Mouse (Mus musculus): Measurements from ENCODE around the gene Tmem104. TPM values are rescaled to one million over a fixed set of nuclear protein-coding genes. Genes with fewer than 3 reads are reported as not detected.
A peak's percentile ranks its signal among the peaks of the same experiment; 100 is the strongest.

The Tmem104 gene
- polyA plus RNA-seq, 1 experiment from 2014 or later = 9.6 TPM

DNA sequence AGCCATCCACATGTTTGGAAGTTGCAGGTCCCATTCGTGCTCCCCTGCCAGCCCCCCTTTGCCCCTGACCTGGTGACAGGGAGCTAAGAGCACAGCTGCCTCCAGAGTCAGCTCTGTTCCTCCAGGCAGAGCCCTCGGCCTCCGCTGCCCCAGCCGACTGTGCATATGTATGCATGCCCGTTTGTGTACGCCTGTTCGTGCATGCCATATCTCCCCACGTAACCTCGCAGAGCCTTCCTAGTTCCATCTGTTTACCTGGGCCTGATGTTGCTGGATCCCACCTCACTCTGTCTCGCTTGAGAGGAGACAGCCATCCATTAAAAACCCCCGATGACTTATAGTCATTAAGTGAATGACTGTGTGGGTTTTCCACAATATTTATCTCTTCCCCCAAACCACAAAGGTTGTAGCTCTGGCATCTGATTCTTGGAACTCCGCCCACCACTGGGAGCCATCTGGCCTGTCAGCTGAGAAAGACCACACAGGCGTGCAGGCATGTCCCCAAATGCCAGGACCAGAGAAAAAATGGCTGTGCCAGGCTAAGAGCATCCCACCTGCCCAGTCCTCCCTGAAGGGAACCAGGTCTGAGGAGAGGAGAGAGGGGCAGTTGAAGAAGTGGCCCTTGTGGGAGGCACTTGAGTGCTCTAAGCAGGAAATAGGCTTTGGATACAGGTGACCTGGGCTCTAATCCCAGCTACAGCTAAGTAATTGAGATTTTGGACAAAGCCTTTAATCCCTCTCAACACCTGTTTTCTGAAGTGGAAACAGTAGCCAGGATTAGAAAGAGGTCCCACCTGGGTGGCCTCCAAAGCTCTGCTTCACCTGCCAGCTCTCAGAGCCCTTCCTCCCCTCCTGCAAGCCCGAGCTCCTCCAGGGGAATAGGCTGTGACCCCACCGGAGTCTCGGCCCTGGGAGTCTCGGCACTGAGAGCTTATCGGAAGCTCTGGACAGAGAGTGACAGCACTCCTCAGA, 30.4 kb downstream of the Tmem104 start:
- DNase-seq (ENCODE audit: low spot score) = no peak
- peaks cover 74% of the 10 kb centered on the region for H3K4me1 ChIP-seq

DNA sequence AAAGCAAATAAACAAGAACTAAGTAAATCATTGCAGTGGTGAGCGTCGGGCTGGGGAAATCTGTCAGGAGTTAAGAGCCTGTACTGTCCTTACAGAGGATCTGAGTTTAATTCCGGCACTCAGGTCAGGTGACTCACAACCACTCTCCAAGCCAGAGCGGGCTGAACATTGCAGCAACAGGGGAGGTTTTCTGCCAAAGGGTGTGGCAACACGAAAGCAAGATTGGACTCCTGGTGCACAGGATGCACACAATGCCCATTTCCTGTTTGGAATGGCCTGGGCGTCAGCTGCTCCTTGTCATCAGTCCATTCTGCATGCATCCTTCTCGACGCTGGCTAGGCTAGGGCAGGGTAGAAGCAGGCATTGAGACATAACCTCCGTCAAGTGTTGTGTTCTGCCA, 32.0 kb downstream of the Tmem104 start:
- Histone ChIP-seq H3K4me1 (peaks cover 82% of the 10 kb centered on the region), H3K27me3 (ENCODE audit: insufficient read depth, poor library complexity, severe bottlenecking) (0 out of 2 replicates have a peak, but pooled peaks cover 8% of the 10 kb centered on the region), H3K36me3 (no peaks in the 10 kb centered on the region), H3K4me3 (no peak overlapping the region), H3K27ac (peak overlapping the region; percentile 19; the same call in 1 of the 2 replicates), H3K9me3 (no peaks in the 10 kb centered on the region)
- WGBS = 43% methylated on average over 9 of the region's 9 CpGs
- DNase-seq (ENCODE audit: low spot score) = no peak

More for the DNA sequence above, 30.4 kb downstream of the Tmem104 start:
- Histone ChIP-seq H3K4me3 (no peak overlapping the region), H3K27ac (0 out of 2 replicates have a peak overlapping the region, but pooled peaks have one; percentile 17), H3K27me3 (ENCODE audit: insufficient read depth, poor library complexity, severe bottlenecking) (peaks cover 13% of the 10 kb centered on the region), H3K9me3 (no peaks in the 10 kb centered on the region), H3K36me3 (no peaks in the 10 kb centered on the region)
- WGBS = 56% methylated on average over 18 of the region's 18 CpGs

DNA sequence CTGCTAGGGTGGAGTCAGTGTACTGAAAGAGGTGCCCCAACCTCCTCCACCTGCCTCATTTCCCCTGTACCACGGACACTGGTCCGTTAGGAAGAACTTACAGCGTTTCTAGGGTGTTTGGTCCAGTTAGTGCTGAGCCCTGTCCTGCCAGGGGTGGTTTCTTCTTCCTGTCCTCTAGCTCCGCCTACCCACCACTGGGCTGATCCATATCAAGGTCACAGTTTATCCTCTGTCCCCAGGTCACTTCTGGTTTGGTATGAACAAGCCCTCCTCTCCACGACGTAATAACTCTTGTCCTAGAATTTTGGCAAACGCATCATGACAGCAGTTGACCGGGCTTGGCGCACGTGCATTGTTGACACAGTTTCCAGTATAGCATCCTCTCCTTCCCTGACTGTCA, 32.4 kb downstream of the Tmem104 start:
- no peak overlapping the region for H3K4me3 ChIP-seq
- peaks cover 82% of the 10 kb centered on the region for H3K4me1 ChIP-seq
- 0 out of 2 replicates have a peak, but pooled peaks cover 8% of the 10 kb centered on the region for H3K27me3 ChIP-seq (ENCODE audit: insufficient read depth, poor library complexity, severe bottlenecking)
- no peaks in the 10 kb centered on the region for H3K36me3 ChIP-seq
- no peaks in the 10 kb centered on the region for H3K9me3 ChIP-seq
- peak overlapping the region; percentile 19; the same call in 1 of the 2 replicates for H3K27ac ChIP-seq
- no peak for DNase-seq (ENCODE audit: low spot score)
- WGBS = 88% methylated on average over 10 of the region's 10 CpGs

DNA sequence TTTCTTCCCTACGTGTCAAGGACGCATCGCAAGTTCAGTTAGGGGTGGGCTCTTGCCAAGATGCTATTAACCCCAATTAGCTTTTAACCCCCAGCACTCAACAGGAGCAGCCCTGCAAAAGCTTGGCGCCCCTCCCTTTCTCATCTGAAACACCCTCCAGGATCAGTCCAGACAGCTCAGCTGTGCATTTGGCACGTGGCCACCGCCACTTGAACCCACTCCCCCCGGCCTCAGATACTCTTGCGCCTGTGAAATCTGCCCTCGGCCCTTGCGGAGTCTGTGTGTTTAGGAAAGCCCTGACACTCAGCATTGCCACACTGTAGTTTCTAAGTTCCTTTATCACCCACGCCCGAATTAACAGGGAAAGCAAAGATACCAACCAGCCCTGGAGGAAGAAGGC, 34.8 kb downstream of the Tmem104 start:
- Histone ChIP-seq H3K27me3 (ENCODE audit: insufficient read depth, poor library complexity, severe bottlenecking) (0 out of 2 replicates have a peak, but pooled peaks cover 6% of the 10 kb centered on the region), H3K36me3 (no peaks in the 10 kb centered on the region), H3K27ac (peak overlapping the region; percentile 82), H3K9me3 (no peaks in the 10 kb centered on the region), H3K4me3 (peak overlapping the region; percentile 24; the same call in 1 of the 2 replicates), H3K4me1 (peaks cover 92% of the 10 kb centered on the region)
- DNase-seq (ENCODE audit: low spot score) = no peak
- 17% methylated on average over 12 of the region's 12 CpGs for WGBS

DNA sequence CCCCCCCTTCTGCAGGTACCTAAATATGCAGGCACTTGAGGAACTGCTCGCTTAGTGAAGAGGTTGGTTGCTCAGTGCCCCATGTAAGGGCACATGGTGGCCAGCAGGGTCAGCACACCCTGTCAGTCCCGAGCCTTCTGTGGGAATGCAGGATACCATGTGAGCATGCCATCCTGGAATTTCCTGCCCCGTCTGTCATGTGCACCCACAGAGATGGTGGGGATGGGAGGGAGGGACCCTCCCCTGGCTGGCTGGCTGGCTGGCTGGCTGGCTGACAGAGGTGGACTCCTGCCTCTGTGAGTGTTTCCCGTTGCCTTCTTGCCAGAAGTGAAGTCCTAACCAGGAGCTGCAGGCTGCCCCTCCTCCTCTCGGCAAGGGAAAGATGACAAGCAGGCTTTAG, 35.3 kb downstream of the Tmem104 start:
- peaks cover 92% of the 10 kb centered on the region for H3K4me1 ChIP-seq
- H3K4me3 ChIP-seq = peak overlapping the region; percentile 24; the same call in 1 of the 2 replicates
- no peaks in the 10 kb centered on the region for H3K9me3 ChIP-seq
- peak; percentile 81 for DNase-seq (ENCODE audit: low spot score)
- 0 out of 2 replicates have a peak, but pooled peaks cover 5% of the 10 kb centered on the region for H3K27me3 ChIP-seq (ENCODE audit: insufficient read depth, poor library complexity, severe bottlenecking)
- no peaks in the 10 kb centered on the region for H3K36me3 ChIP-seq
- H3K27ac ChIP-seq = peak overlapping the region; percentile 82
- WGBS = 8% methylated on average over 5 of the region's 5 CpGs

DNA sequence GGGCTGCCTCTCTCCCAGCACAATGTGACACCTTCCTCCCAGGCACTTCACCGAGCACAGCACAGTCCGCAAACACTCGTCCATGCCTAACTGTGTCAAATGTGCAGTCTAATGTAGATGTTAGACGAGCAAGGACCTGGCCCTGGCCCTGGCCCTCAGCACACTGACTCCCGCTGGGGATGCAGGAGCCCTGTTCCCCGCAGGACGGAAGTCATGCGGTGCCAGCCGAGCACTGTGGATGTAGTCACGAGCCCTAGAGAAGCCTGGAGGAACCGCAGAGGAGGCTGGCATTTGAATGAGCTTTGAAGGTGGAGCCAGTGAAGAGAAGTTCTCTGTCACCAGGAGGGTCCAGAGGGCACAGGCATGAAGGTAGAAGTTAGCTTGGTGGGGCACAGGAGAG, 36.2 kb downstream of the Tmem104 start:
- peak overlapping the region; percentile 23; the same call in 1 of the 2 replicates for H3K4me3 ChIP-seq
- peak overlapping the region; percentile 82 for H3K27ac ChIP-seq
- H3K27me3 ChIP-seq (ENCODE audit: insufficient read depth, poor library complexity, severe bottlenecking) = peaks cover 5% of the 10 kb centered on the region; the same call in 1 of the 2 replicates
- H3K36me3 ChIP-seq = no peaks in the 10 kb centered on the region
- no peaks in the 10 kb centered on the region for H3K9me3 ChIP-seq
- peaks cover 92% of the 10 kb centered on the region for H3K4me1 ChIP-seq
- WGBS = 50% methylated on average over 11 of the region's 11 CpGs
- DNase-seq (ENCODE audit: low spot score) = no peak

DNA sequence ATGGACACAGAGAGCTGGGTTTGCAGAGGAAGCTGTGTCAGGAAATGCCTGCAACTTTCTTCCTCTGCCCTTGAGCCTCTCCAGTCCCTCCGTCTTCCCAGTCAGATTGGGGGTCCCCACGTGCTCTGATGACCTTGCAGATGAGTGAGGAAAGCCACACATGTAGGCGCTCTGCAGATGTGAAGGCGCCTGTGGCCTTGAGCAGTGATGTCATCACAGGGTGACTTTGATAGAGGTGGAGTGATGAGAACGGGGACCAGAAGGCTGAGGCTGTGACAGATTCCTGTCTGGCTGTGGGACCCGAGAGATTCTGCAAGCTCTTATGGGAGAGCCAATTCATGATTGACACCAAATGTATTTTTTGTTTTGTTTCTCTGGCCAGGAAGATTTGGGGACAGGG, 36.6 kb downstream of the Tmem104 start:
- no peak for DNase-seq (ENCODE audit: low spot score)
- Histone ChIP-seq H3K27ac (peak overlapping the region; percentile 82), H3K27me3 (ENCODE audit: insufficient read depth, poor library complexity, severe bottlenecking) (peaks cover 5% of the 10 kb centered on the region; the same call in 1 of the 2 replicates), H3K4me3 (peak overlapping the region; percentile 23; the same call in 1 of the 2 replicates), H3K4me1 (peaks cover 92% of the 10 kb centered on the region), H3K36me3 (no peaks in the 10 kb centered on the region), H3K9me3 (no peaks in the 10 kb centered on the region)
- 21% methylated on average over 6 of the region's 6 CpGs for WGBS

DNA sequence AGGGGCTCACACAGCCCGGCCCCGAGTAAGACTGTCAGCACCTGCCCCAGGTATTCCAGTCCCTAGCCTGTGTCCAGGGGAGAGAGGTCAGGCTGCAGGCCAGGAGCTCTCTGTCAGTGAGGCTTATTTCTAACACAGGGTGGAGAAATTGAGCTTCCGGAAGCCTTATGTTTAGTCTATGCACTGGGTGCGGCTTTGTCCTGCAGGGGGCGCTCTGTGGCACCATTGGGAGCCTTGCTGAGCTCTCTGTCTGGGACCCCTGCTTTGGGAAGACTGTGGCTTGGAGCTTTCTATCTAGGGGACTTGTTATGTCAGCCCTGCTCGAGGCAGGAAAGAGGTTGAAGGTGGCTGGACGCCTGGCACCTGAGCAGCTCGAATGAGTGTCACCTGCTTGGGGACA, 37.6 kb downstream of the Tmem104 start:
- no peaks in the 10 kb centered on the region for H3K36me3 ChIP-seq
- no peaks in the 10 kb centered on the region for H3K9me3 ChIP-seq
- peaks cover 11% of the 10 kb centered on the region for H3K27me3 ChIP-seq (ENCODE audit: insufficient read depth, poor library complexity, severe bottlenecking)
- peak; percentile 83 for DNase-seq (ENCODE audit: low spot score)
- peak overlapping the region; percentile 82; the same call in 1 of the 2 replicates for H3K27ac ChIP-seq
- WGBS = 33% methylated on average over 8 of the region's 8 CpGs
- H3K4me3 ChIP-seq = no peak overlapping the region
- H3K4me1 ChIP-seq = peaks cover 92% of the 10 kb centered on the region

DNA sequence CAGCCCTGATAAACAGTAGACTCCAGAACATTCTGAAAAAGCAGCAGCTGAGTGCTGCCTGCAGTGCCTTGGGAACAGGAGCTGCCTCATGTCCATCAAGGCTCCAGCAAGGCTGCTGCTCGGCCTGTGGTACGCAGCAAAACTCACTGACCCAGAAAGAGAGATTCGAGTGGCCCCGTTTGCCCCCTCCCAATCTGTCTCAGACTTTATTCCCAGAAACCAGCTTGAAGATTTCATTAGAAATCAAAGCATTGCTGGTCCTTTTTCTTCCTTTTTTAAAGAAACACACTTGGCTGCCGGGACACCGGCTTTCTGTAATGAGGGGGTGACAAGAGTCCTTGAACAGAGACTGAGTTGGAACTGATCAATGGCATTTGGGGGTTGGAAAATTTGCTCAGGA, 38.0 kb downstream of the Tmem104 start:
- Histone ChIP-seq H3K4me3 (no peak overlapping the region), H3K27ac (peak overlapping the region; percentile 82; the same call in 1 of the 2 replicates), H3K36me3 (no peaks in the 10 kb centered on the region), H3K4me1 (peaks cover 91% of the 10 kb centered on the region), H3K27me3 (ENCODE audit: insufficient read depth, poor library complexity, severe bottlenecking) (peaks cover 13% of the 10 kb centered on the region), H3K9me3 (no peaks in the 10 kb centered on the region)
- 81% methylated on average over 6 of the region's 6 CpGs for WGBS
- no peak for DNase-seq (ENCODE audit: low spot score)

DNA sequence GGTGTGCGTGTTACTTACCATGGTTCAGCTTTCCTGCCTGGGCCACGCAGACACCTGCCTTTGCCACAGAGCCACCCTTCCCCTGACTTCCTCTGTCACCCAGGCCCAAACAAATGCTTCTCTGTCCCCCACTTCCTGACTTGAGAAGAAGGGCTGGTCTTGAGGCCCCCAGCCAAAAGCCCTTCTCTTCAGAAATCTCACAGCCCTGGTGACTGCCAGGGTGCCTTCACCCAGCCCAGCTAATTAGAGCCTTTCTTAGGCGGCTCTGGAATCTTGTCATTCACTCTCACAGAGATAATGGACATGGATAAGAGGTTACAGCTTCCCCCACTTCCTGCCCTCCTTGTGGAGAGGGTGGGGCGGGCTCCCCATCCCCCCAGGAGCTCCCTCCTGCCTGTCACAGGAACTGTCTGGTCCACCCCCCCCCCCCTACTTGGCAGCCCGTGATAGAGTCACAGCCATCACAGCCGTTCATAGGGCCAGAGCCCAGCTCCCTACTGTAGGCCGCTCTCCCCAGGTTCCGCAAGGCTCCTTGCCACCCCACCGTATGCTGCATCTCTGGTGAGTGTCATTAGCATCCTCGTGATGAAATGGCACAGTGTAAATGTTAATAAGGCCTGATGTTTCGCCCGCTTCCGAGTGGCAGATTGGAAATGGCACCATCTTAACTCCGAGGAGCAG, 39.7 kb downstream of the Tmem104 start:
- H3K36me3 ChIP-seq = no peaks in the 10 kb centered on the region
- no peaks in the 10 kb centered on the region for H3K9me3 ChIP-seq
- DNase-seq (ENCODE audit: low spot score) = no peak
- H3K4me1 ChIP-seq = peaks cover 96% of the 10 kb centered on the region
- peaks cover 21% of the 10 kb centered on the region for H3K27me3 ChIP-seq (ENCODE audit: insufficient read depth, poor library complexity, severe bottlenecking)
- 21% methylated on average over 14 of the region's 14 CpGs for WGBS
- 0 out of 2 replicates have a peak overlapping the region, but pooled peaks have one; percentile 1 for H3K4me3 ChIP-seq
- H3K27ac ChIP-seq = peak overlapping the region; percentile 71

DNA sequence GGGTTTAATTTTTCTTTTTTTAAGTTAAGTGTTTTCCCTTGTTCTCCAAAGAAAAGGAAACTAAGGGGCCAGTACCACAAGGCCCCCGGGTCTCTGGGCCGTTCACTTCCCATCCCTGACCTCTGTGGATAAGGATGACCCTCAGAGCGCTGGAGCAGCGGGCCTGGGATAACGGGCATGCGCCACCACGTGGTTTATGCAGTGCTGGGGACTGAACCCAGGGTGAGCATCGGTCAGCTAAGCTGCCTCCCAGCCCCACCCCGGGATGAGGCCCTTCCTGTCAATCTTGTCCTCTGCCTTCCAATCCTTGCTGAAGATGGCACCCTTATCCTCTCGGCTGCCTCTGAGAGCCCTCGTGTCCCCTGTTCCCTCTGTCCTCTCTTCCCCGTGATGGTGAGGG, 40.4 kb downstream of the Tmem104 start:
- no peak overlapping the region for H3K4me3 ChIP-seq

DNA sequence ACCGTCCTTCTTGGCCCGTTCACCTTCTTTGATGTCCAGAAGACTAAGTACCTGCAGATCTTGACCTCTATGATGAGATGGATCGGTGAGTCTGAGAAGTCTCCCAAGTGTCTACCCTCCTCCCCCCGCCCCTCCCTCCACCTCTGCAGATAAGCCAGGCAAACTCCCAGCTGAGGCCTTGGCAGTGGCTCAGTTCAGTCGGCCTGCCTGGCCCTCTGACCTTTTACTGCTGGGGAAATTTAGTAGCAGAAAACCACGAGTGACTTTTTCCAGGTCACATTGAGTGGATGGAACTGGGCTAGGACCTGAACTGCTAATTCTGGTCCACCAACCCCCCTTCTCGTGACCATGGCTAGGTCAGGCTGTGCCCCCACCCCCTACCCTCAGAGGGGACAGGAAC, 41.1 kb downstream of the Tmem104 start:
- WGBS = 35% methylated on average over 7 of the region's 7 CpGs
- Histone ChIP-seq H3K27ac (peak overlapping the region; percentile 71; the same call in 1 of the 2 replicates), H3K36me3 (no peaks in the 10 kb centered on the region), H3K4me3 (no peak overlapping the region), H3K4me1 (peaks cover 93% of the 10 kb centered on the region), H3K27me3 (ENCODE audit: insufficient read depth, poor library complexity, severe bottlenecking) (peaks cover 33% of the 10 kb centered on the region), H3K9me3 (no peaks in the 10 kb centered on the region)
- no peak for DNase-seq (ENCODE audit: low spot score)

More for the DNA sequence above, 40.4 kb downstream of the Tmem104 start:
- H3K36me3 ChIP-seq = no peaks in the 10 kb centered on the region
- DNase-seq (ENCODE audit: low spot score) = no peak
- H3K9me3 ChIP-seq = no peaks in the 10 kb centered on the region
- peaks cover 93% of the 10 kb centered on the region for H3K4me1 ChIP-seq
- 10% methylated on average over 12 of the region's 12 CpGs for WGBS
- H3K27me3 ChIP-seq (ENCODE audit: insufficient read depth, poor library complexity, severe bottlenecking) = peaks cover 28% of the 10 kb centered on the region
- H3K27ac ChIP-seq = peak overlapping the region; percentile 71
